Mouse (Mus musculus) embryo, embryonic 9.5 days (tissue): ENCODE data around the gene Zbtb14.

Source experiments
- DNase-seq: peaks from one replicate; pipeline ENCODE4 v3.0.0-alpha.2; 2017; ENCODE audit errors: extremely low spot score

The Zbtb14 gene

DNA sequence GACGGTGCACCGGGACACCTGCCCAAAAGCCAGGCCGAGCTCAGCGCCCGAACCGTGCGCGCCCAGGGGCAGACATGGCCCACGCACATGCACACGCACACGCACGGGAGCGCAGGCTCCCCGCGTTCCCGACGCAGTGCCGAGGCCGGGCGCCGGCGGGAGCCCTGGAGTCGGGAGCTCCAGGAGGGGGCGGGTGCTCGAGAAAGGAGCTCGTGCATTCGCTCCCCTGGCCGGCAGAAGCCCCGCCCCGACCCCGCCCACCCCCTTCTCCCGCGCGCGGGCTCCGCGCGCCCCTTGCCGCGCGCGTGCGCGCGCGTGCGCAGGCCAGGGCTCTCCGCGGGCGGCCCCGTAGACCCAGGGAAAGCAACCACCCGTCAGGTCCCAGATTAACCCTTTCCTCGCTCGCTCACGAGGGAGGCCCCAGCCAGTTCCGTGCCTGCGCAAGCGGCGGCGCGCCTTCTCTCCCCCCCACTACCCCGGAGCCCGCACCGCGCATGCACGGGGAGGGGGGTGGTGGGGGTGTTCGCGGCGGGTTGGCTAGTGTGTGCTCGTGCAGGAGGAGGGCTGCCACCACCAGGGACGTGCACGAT lies at the start of gene Zbtb14:
Zbtb14 (plus strand) TSS at position 540 of the 590 bp plus-strand sequence.
- DNase-seq = peak; percentile 98

DNA sequence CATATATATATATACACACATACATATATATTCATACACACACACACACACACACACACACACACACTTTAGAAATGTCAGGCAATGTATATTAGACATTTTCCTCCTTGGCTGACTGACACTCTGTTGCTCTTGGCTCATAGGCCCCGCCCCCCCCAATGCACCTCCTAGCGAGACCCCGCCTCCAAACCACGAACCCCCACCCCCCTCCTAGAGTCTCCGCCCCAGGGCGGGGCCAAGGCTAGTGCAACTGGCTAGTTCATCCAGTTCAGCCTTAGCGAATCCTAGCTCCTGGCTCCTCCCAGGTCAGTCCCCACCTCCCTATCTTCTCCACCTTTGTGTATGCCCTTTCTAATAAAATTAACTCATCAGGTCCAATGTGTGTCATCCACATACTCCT lies 36.8 kb upstream of the Zbtb14 start:
- no peak for DNase-seq

DNA sequence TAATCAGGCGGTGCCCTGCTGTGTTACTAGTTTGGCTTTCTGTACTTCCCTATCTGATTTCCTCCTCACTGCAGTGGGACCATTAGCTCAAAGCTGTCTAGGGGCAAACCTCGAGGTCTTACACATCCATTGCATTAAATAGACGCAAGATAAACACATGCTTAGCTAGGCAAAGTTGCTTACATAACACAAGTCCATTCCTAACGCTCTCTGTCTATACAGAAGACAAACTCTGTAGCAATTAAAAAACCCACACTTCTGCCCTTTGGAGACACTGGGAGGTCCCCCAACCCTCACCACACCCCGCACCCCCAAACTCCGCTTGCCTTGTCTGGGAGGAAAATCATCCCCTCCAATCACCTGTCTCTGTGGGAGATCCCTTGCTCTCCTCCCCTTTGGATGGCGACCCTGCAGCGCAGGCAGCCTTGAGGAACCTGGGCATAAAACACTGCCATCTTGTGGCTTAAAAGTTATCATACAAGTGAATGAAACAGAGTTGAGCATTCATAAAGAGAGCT lies 33.8 kb upstream of the Zbtb14 start:
- peak; percentile 26 for DNase-seq

GRCm38 (mm10) chr17:69365049-69365448 lies 17.8 kb upstream of the Zbtb14 start:
- DNase-seq = no peak

GRCm38 (mm10) chr17:69380838-69381237 lies 2.0 kb upstream of the Zbtb14 start:
- no peak for DNase-seq

DNA sequence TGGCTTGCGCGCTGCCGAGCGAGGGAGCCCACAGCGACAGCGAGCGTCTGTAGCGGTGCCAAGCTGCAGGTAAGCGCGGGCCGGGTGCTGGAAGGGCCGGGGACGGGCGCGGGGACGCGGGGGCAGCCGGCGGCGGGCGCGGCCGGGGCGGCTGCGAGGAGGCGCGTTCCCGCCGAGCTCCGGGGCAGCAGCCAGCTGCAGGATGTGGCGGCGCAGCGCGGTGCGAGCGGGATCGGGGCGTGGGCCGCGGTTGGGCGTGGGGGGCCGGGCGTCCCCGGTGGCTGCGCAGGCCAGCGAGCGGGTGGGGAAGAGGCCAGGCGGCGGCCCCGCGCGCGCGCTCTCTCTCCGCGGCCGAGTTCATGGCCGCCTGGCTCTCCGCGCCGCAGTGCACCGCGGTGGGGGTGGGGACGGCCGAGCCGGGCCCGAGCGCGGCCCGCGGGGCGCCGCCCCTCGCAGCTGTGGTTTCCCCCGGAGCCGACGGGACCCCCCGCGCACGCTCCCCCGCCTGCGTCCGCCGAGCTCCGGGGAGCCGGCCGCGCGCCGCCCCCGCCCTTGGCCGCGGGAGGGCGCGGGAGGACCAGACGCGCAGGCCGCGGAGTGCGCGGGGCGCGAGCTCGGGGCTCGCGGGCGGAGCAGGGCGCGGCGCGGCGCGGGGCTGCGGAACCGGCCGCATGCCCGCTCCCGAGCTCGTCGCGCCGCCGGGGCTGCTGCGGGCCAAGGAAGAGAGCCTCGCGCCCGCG lies 521 bp downstream of the Zbtb14 start:
- DNase-seq = peak; percentile 79

GRCm38 (mm10) chr17:69383941-69384665 lies 1.3 kb downstream of the Zbtb14 start:
- peak; percentile 57 for DNase-seq

DNA sequence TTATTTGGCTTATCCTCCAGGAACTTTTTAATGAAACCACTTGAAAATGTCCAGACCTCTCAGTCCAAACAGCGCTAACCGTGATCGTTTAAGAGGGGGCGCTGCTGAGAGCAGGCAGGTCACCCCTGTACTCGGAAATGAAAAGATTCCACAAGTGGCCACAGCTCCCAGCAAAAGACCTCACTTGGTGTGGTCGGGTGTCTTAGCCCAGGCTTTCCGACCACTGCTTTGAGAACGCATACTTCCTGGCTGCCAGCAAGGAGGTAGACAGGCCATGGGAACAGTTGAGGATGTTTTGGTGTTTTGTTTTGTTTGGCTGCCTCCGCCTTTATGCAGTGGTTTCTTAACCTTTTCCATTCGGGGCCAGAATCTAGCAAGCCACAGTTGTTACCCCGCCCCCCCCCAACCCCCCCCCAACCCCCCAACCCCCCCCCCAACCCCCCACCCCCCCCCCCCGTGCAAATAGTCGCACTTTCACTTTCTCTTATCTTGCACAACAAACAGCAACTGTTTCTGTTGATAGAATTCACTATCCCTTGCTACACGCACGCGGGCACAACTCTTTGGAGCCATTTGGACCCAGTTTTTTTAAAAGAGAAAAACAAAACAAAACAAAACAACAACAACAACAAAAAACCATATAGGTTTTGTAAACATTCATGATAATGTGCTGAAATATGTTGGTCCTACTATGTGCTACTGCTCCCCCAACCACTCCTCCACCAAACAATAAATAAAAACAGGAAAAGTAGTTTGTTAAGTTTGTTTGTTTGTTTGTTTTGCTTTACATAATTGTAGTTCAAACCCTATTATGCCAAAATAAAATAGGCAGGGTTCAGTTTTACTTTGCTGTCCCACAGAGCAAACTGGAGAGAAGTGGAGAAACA lies 13.5 kb downstream of the Zbtb14 start:
- DNase-seq = no peak

DNA sequence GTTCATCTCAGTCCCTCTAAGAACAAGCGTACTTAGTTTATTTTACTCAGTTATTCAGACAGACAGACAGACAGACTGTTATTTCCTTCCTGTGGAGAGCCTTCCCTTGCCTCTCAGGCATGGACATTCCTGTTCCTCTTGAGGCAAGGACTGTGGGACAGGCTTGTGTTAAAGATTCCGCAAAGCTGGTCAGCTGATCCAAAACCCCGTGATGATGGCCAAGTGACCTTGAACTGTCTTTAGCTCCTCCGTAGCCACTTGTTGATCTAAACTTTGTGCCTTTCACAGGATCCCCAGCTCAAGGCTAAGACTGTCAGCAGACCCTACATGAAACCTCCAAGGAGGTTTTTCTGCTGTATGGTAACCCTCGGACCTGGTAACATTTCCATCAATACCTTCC lies 14.3 kb downstream of the Zbtb14 start:
- DNase-seq = no peak

GRCm38 (mm10) chr17:69398092-69398491 lies 15.2 kb downstream of the Zbtb14 start:
- no peak for DNase-seq

DNA sequence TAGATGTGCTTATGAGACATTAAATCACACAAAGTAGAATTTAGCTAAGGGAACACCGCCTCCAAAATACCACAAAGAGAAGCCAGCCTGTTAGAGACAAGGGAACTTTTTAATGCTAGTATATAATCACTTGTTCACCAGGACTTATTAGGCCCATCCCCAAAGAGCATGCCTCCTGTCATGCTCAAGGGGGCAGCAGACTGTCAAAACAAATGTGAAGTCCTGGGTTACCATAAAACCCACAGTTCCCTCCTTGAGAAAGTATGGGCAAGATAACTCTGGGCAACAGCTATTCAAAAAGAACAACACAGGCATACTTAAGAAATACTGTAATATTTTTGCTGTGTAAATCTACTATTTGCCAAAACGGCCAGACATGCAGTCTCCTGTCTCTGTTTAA lies 18.3 kb downstream of the Zbtb14 start:
- DNase-seq = no peak

DNA sequence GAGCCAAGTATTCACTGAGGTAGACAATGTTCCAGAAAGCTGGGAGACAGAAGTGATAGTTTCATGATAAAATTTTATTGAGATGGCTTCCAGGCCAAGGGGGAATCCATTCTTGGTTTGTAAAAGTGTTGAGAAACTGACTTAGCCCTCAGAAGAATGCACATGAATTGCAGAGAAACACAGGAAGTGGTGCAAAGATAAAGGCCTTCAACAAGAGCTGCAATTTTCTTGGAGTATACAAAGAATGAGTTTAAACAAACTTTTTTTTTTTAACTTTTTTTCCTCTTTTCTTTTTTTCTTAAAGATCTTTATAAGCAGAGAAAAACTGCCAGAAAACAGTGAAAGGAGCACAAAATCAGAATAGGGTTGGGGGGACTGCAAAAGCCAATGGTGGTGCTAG lies 33.3 kb downstream of the Zbtb14 start:
- DNase-seq = no peak

- peak; percentile 95 for DNase-seq
These were observed 34.2 kb downstream of the Zbtb14 start for GRCm38 (mm10) chr17:69416920-69417661.

GRCm38 (mm10) chr17:69417724-69418373 lies 35.0 kb downstream of the Zbtb14 start:
- no peak for DNase-seq

- DNase-seq = no peak
These were observed 38.7 kb downstream of the Zbtb14 start for GRCm38 (mm10) chr17:69421592-69421991.

- no peak for DNase-seq
These were observed 55.0 kb downstream of the Zbtb14 start for GRCm38 (mm10) chr17:69437836-69438235.

- no peak for DNase-seq
These were observed 55.6 kb downstream of the Zbtb14 start for GRCm38 (mm10) chr17:69438486-69438885.

GRCm38 (mm10) chr17:69438990-69439491 lies 56.2 kb downstream of the Zbtb14 start, which contains the start of gene Akain1:
TSS of gene Akain1 (plus strand) at chr17:69439326.
- DNase-seq = peak; percentile 81

DNA sequence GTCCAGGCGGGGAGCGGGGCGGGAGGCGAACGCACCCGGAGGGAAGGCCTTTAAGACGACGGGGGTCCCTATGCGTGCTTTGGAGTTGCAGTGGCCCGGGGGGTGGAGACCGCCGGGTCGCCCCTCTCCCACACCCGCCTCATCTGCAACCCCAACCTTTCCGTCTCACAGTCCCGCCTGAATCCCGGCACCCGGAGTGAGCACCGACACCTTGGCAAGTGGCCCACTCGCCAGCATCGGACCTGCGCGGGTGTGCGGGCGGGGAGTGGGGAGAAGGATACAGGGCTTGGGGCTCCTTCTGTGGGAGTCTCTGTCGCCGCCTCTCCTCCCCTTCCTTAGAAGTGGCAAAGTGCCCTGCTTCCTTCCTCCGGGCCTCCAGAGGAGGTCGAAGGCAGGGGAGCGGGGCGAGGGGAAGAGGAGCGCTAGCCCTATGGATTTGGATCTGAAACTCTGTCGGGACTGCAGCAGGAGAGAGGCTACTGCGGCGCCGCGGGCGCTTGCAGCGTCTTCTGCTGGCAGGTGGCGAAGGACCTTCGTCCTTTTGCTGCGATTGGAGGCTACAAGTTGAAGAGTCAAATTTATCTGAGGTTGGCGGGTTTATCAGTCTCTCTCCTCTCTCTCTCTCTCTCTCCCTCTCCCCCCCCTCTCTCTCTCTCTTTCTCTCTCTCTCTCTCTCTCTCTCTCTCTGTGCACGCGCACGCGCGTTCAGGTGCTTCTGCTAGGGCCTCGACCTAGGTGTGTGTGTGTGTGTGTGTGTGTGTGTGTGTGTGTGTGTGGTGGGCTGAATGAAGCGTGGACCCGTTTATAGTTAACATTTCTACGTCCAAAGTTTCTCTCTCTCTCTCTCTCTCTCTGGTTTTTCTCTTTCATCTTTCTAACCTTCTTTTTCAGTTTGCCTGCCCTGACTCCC lies 57.0 kb downstream of the Zbtb14 start:
- no peak for DNase-seq
